Mouse (Mus musculus) limb, embryonic 11.5 days (tissue): ENCODE measurements around the gene Rnps1. TPM values are rescaled to one million over a fixed set of nuclear protein-coding genes. Genes with fewer than 3 reads are reported as not detected.
A peak's percentile ranks its signal among the peaks of the same experiment; 100 is the strongest.
"Not testable (repeated sequence)": the region's sequence is repeated elsewhere in the genome, so short reads cannot be mapped to it uniquely, and the experiment has no call there.

ENCODE experiments used
- ATAC-seq: fragments of 200-750 bp; cut with Nextera tagmentation; 2 replicates; pipeline ENCODE4 v1.8.0; 2017; ENCODE audit warnings: low read depth; ENCODE audit not compliant: insufficient number of reproducible peaks, low FRiP score, low TSS enrichment
- DNase-seq: peaks from one replicate; pipeline ENCODE4 v3.0.0-alpha.2; 2015; ENCODE audit warnings: low spot score
- H3K27ac ChIP-seq: fragments of 300-500 bp; sonication (generic); replicated peaks from 2 replicates; pipeline ENCODE4 v1.5.1; 2014; ENCODE audit warnings: low read depth, mild to moderate bottlenecking, low read length
- H3K27me3 ChIP-seq: fragments of 300-500 bp; sonication (generic); 2 replicates; pipeline ENCODE4 v1.6.1; 2014; ENCODE audit warnings: mild to moderate bottlenecking, low read length, mixed read lengths; ENCODE audit not compliant: control insufficient read depth, insufficient read depth
- H3K36me3 ChIP-seq: fragments of 300-500 bp; sonication (generic); 2 replicates; pipeline ENCODE4 v1.6.1; 2014; ENCODE audit warnings: mild to moderate bottlenecking, low read length, moderate library complexity, mixed read lengths; ENCODE audit not compliant: control insufficient read depth, insufficient read depth
- H3K4me1 ChIP-seq: fragments of 300-500 bp; sonication (generic); 2 replicates; pipeline ENCODE4 v1.6.1; 2014; ENCODE audit warnings: low read length, mixed read lengths; ENCODE audit not compliant: control insufficient read depth, insufficient read depth
- H3K4me2 ChIP-seq: fragments of 300-500 bp; sonication (generic); 2 replicates; pipeline ENCODE4 v1.6.1; 2014; ENCODE audit warnings: low read depth, mild to moderate bottlenecking, moderate library complexity; ENCODE audit not compliant: severe bottlenecking
- H3K4me3 ChIP-seq: fragments of 300-500 bp; sonication (generic); 2 replicates; pipeline ENCODE4 v1.5.1; 2014; ENCODE audit warnings: low read depth, low read length
- H3K9ac ChIP-seq: fragments of 300-500 bp; sonication (generic); 2 replicates; pipeline ENCODE4 v1.6.1; 2014; ENCODE audit warnings: mild to moderate bottlenecking, low read length
- H3K9me3 ChIP-seq: fragments of 300-500 bp; sonication (generic); 2 replicates; pipeline ENCODE4 v1.6.1; 2016; ENCODE audit warnings: low read length; ENCODE audit not compliant: control insufficient read depth
- WGBS: fragments of 180-500 bp; shearing (Covaris S2); extraction: QIAGEN DNeasy Blood & Tissue Kit; methylation state at CpG from one replicate; pipeline ENCODE4 v1.1.7; 2014; 5-methylcytosine and 5-hydroxymethylcytosine counted together
- polyA plus RNA-seq: library from polyadenylated mRNA; unstranded; fragments of >200 nt; fragmentation: Nextera tagmentation; extraction: Ambion mirVana; gene quantifications from 2 replicates; pipeline ENCODE4 v1.2.1, GENCODE M21; 2014

Gene Rnps1
- polyA plus RNA-seq, 1 experiment from 2014 or later, result 409 TPM

DNA sequence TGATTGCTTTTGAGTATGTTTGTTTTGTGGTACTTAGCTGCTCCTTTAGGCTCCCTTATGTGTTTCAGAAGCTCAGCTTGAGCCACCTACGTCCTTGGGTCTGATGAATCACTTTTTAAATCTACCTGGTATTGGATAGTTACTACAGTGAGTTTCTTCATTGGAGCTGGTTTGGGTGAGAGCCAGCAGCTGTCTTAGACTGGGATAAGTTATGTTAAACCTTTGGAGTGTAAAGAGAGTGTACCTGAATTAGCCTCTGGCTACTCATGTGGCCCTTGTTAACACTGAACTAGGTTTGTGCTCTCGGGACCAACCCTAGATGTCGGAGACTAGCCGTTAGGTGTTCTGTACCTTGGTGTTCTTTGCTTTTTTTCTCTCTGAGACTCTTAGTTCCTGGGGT lies 8.7 kb downstream of the Rnps1 start:
- Histone ChIP-seq H3K27ac (no peak overlapping the region), H3K36me3 (peaks cover 55% of the 10 kb centered on the region), H3K4me3 (no peak overlapping the region), H3K27me3 (no peaks in the 10 kb centered on the region), H3K4me1 (no peaks in the 10 kb centered on the region), H3K4me2 (no peak overlapping the region), H3K9me3 (no peaks in the 10 kb centered on the region), H3K9ac (no peak overlapping the region)
- 95% methylated on average over 4 of the region's 4 CpGs for WGBS
- no peak for ATAC-seq
- no peak for DNase-seq

DNA sequence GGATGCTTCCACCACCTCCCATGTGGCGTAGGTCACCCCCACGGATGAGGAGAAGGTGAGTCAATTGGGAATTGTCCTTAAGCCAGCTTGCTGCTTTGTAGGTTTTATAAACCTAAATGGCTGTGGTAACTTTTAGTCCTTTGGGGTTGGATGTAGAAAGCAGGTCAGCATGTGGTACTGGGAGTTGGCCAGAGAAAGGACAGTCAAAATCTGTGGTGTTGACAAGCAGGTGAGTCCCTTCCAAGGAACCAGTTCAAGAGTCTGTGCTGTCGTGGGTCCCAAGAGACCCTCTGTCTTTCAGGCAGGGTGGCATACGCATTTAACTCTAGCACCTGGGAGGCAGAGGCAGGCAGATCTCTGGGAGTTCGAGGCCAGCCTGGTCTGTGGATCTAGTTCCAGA lies 10.1 kb downstream of the Rnps1 start:
- no peaks in the 10 kb centered on the region for H3K9me3 ChIP-seq
- H3K9ac ChIP-seq, result no peak overlapping the region
- H3K4me1 ChIP-seq, result no peaks in the 10 kb centered on the region
- ATAC-seq (no peak), DNase-seq (no peak)
- H3K36me3 ChIP-seq, result peaks cover 43% of the 10 kb centered on the region
- H3K4me2 ChIP-seq, result no peak overlapping the region; the same call in 1 of the 2 replicates
- WGBS, result 94% methylated on average over 5 of the region's 5 CpGs
- no peak overlapping the region for H3K4me3 ChIP-seq
- H3K27ac ChIP-seq, result no peak overlapping the region
- H3K27me3 ChIP-seq, result no peaks in the 10 kb centered on the region

DNA sequence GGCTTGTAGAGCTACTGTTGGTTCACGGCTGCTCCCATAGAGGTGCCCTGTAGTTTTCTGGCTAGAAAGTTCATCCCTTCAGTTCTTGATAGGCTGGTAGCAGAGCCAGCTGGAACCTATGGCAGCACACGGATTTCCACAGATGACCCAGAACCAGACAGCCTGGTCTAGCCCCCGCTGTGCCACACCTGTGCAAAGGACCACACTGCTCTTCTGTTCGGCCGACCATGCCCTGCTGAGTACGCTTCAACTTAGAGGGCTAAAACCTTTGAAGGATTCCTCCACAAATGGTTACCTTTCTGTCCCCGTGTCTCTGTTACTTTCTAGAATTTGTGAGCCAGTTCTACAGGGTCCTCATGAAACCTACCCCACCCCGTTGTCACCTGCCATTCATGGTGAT lies 11.0 kb downstream of the Rnps1 start:
- 93% methylated on average over 5 of the region's 8 CpGs for WGBS
- DNase-seq, H3K4me1 ChIP-seq, H3K4me3 ChIP-seq, H3K27ac ChIP-seq, ATAC-seq, H3K27me3 ChIP-seq, H3K9ac ChIP-seq, H3K9me3 ChIP-seq, H3K4me2 ChIP-seq: not testable (repeated sequence)
- H3K36me3 ChIP-seq, result peaks cover 35% of the 10 kb centered on the region

DNA sequence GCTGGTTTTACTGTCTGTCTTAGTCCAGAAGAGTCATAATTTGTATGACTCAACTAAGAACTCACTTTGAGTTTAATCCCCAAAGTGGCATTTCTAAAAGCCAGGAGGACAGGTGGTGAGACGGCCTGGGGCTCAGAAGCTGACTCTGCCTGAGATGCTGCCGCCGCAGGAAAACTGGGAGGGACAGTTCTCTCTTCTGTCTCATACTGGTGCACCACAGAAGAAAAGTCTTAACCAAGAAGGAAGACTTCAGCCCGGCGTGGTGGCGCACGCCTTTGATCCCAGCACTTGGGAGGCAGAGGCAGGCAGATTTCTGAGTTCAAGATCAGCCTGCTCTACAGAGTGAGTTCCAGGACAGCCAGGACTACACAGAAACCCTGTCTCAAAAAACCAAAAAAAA lies 11.5 kb downstream of the Rnps1 start:
- H3K4me3 ChIP-seq, result no peak overlapping the region
- no peak overlapping the region for H3K9ac ChIP-seq
- WGBS, result 92% methylated on average over 7 of the region's 7 CpGs
- peaks cover 4% of the 10 kb centered on the region; the same call in 1 of the 2 replicates for H3K4me1 ChIP-seq
- no peak overlapping the region for H3K4me2 ChIP-seq
- no peaks in the 10 kb centered on the region for H3K27me3 ChIP-seq
- H3K9me3 ChIP-seq, result no peaks in the 10 kb centered on the region
- no peak overlapping the region for H3K27ac ChIP-seq
- no peak for DNase-seq
- no peak; the same call in 1 of the 2 replicates for ATAC-seq
- H3K36me3 ChIP-seq, result peaks cover 30% of the 10 kb centered on the region

- ATAC-seq (peak; percentile 98), DNase-seq (peak; percentile 94)
- Histone ChIP-seq H3K27ac (peak within 1 kb of the TSS; percentile 83), H3K4me1 (peaks cover 4% of the 10 kb centered on the region; the same call in 1 of the 2 replicates), H3K9ac (peak within 1 kb of the TSS; percentile 85), H3K9me3 (no peaks in the 10 kb centered on the region), H3K27me3 (no peaks in the 10 kb centered on the region), H3K36me3 (peaks cover 25% of the 10 kb centered on the region), H3K4me3 (peak within 1 kb of the TSS; percentile 63), H3K4me2 (peak within 1 kb of the TSS; percentile 54)
- under 1% methylated on average over 48 of the region's 48 CpGs for WGBS
Observed at GRCm38 (mm10) chr17:24426471-24427169, 12.3 kb downstream of the Rnps1 start, which contains the start of gene Eci1. Gene Eci1 (plus strand): TSS chr17:24426641.

DNA sequence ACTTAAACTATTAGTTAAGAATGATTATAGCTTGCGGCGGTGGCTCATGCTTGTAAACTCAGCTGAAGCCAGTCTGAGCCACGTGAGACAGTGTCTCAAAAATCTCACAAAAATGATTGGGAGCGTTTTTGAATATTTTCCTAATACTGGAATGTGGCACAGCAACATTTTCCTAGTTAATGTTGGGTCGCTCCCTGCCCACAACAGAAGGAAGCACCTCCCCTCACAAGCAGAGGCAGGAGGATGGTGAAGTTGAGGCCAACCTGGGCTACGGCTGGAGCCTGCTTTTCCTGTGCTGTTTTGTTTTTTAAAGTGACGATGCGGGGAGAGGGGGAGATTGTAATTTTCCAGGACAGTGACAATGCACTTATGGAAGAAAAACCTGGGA lies 12.8 kb downstream of the Rnps1 start:
- H3K9me3 ChIP-seq, result no peaks in the 10 kb centered on the region
- peak overlapping the region; percentile 63 for H3K4me3 ChIP-seq
- H3K4me2 ChIP-seq, result peak overlapping the region; percentile 54
- H3K4me1 ChIP-seq, result peaks cover 4% of the 10 kb centered on the region; the same call in 1 of the 2 replicates
- H3K27ac ChIP-seq, result 0 out of 2 replicates have a peak overlapping the region, but pooled peaks have one; percentile 83
- peak overlapping the region; percentile 85 for H3K9ac ChIP-seq
- peak; percentile 39 for DNase-seq
- 6% methylated on average over 8 of the region's 8 CpGs for WGBS
- H3K36me3 ChIP-seq, result peaks cover 21% of the 10 kb centered on the region
- ATAC-seq, result no peak
- no peaks in the 10 kb centered on the region for H3K27me3 ChIP-seq

GRCm38 (mm10) chr17:24429201-24429983 lies 15.0 kb downstream of the Rnps1 start:
- Histone ChIP-seq H3K27me3 (no peaks in the 10 kb centered on the region), H3K27ac (no peak overlapping the region), H3K36me3 (peaks cover 9% of the 10 kb centered on the region; the same call in 1 of the 2 replicates), H3K4me2 (no peak overlapping the region), H3K9ac (no peak overlapping the region), H3K9me3 (no peaks in the 10 kb centered on the region), H3K4me3 (no peak overlapping the region), H3K4me1 (peaks cover 4% of the 10 kb centered on the region; the same call in 1 of the 2 replicates)
- DNase-seq (no peak), ATAC-seq (no peak)
- WGBS, result 85% methylated on average over 14 of the region's 14 CpGs

- ATAC-seq (no peak), DNase-seq (peak; percentile 48)
- Histone ChIP-seq H3K36me3 (peaks cover 8% of the 10 kb centered on the region), H3K4me3 (no peak overlapping the region), H3K27ac (no peak overlapping the region), H3K9ac (no peak overlapping the region), H3K27me3 (no peaks in the 10 kb centered on the region), H3K9me3 (no peaks in the 10 kb centered on the region), H3K4me1 (no peaks in the 10 kb centered on the region), H3K4me2 (no peak overlapping the region)
- 77% methylated on average over 5 of the region's 5 CpGs for WGBS
Observed at GRCm38 (mm10) chr17:24437016-24437415, 22.7 kb downstream of the Rnps1 start.
